Mouse (Mus musculus): ENCODE measurements around the gene Adamtsl3. TPM values are rescaled to one million over a fixed set of nuclear protein-coding genes. Genes with fewer than 3 reads are reported as not detected.

Gene Adamtsl3
- polyA plus RNA-seq (2012; ENCODE audit: insufficient read depth, insufficient read length, missing spikeins) = not detected in 2 replicates

GRCm38 (mm10) chr7:82335211-82336121 lies at the start of gene Adamtsl3:
Gene Adamtsl3, plus strand, starts transcription at chr7:82335694.
- Histone ChIP-seq H3K4me3 (ENCODE audit: insufficient read depth, low read length) (no peak within 1 kb of the TSS), H3K4me1 (ENCODE audit: control insufficient read depth, insufficient read depth, low read length) (no peaks in the 10 kb centered on the region), H3K27ac (ENCODE audit: insufficient read depth, low read depth, low read length) (no peak within 1 kb of the TSS)
- TF ChIP-seq CTCF (IDR thresholded peaks at IDR 0.05; ENCODE audit: low read depth, low read length) (no peak), POLR2A (IDR thresholded peaks at IDR 0.05; ENCODE audit: borderline replicate concordance, low read depth, low read length) (no peak)

GRCm38 (mm10) chr7:82287242-82287641 lies 48.3 kb upstream of the Adamtsl3 start:
- Histone ChIP-seq H3K27ac (ENCODE audit: insufficient read depth, low read depth, low read length) (no peak overlapping the region), H3K4me3 (ENCODE audit: insufficient read depth, low read length) (no peak overlapping the region), H3K4me1 (ENCODE audit: control insufficient read depth, insufficient read depth, low read length) (no peaks in the 10 kb centered on the region)
- TF ChIP-seq POLR2A (IDR thresholded peaks at IDR 0.05; ENCODE audit: borderline replicate concordance, low read depth, low read length) (no peak), CTCF (IDR thresholded peaks at IDR 0.05; ENCODE audit: low read depth, low read length) (no peak)

GRCm38 (mm10) chr7:82293441-82293840 lies 42.1 kb upstream of the Adamtsl3 start:
- TF ChIP-seq CTCF (IDR thresholded peaks at IDR 0.05; ENCODE audit: low read depth, low read length) = no peak
- Histone ChIP-seq H3K4me3 (ENCODE audit: insufficient read depth, low read length) (no peak overlapping the region), H3K4me1 (ENCODE audit: control insufficient read depth, insufficient read depth, low read length) (no peaks in the 10 kb centered on the region), H3K27ac (ENCODE audit: insufficient read depth, low read depth, low read length) (no peak overlapping the region)

- Histone ChIP-seq H3K4me3 (ENCODE audit: insufficient read depth, low read length) (no peak overlapping the region), H3K4me1 (ENCODE audit: control insufficient read depth, insufficient read depth, low read length) (no peaks in the 10 kb centered on the region), H3K27ac (ENCODE audit: insufficient read depth, low read depth, low read length) (no peak overlapping the region)
- no peak for TF ChIP-seq CTCF (IDR thresholded peaks at IDR 0.05; ENCODE audit: low read depth, low read length)
- TF ChIP-seq POLR2A (IDR thresholded peaks at IDR 0.05; ENCODE audit: borderline replicate concordance, low read depth, low read length) = no peak
Observed at GRCm38 (mm10) chr7:82294083-82294482, 41.4 kb upstream of the Adamtsl3 start.

- Histone ChIP-seq H3K27ac (ENCODE audit: insufficient read depth, low read depth, low read length) (no peak overlapping the region), H3K4me1 (ENCODE audit: control insufficient read depth, insufficient read depth, low read length) (no peaks in the 10 kb centered on the region), H3K4me3 (ENCODE audit: insufficient read depth, low read length) (no peak overlapping the region)
- TF ChIP-seq POLR2A (IDR thresholded peaks at IDR 0.05; ENCODE audit: borderline replicate concordance, low read depth, low read length) (no peak), CTCF (IDR thresholded peaks at IDR 0.05; ENCODE audit: low read depth, low read length) (no peak)
Observed at GRCm38 (mm10) chr7:82294611-82295010, 40.9 kb upstream of the Adamtsl3 start.

- no peaks in the 10 kb centered on the region for H3K4me1 ChIP-seq (ENCODE audit: control insufficient read depth, insufficient read depth, low read length)
- H3K4me3 ChIP-seq (ENCODE audit: insufficient read depth, low read length) = no peak overlapping the region
- no peak overlapping the region for H3K27ac ChIP-seq (ENCODE audit: insufficient read depth, low read depth, low read length)
- no peak for TF ChIP-seq POLR2A (IDR thresholded peaks at IDR 0.05; ENCODE audit: borderline replicate concordance, low read depth, low read length)
- no peak for TF ChIP-seq CTCF (IDR thresholded peaks at IDR 0.05; ENCODE audit: low read depth, low read length)
Observed at GRCm38 (mm10) chr7:82308398-82308797, 27.1 kb upstream of the Adamtsl3 start.

GRCm38 (mm10) chr7:82318515-82318914 lies 17.0 kb upstream of the Adamtsl3 start:
- Histone ChIP-seq H3K4me1 (ENCODE audit: control insufficient read depth, insufficient read depth, low read length) (no peaks in the 10 kb centered on the region), H3K27ac (ENCODE audit: insufficient read depth, low read depth, low read length) (no peak overlapping the region), H3K4me3 (ENCODE audit: insufficient read depth, low read length) (no peak overlapping the region)
- TF ChIP-seq CTCF (IDR thresholded peaks at IDR 0.05; ENCODE audit: low read depth, low read length) = no peak
- TF ChIP-seq POLR2A (IDR thresholded peaks at IDR 0.05; ENCODE audit: borderline replicate concordance, low read depth, low read length) = no peak

GRCm38 (mm10) chr7:82326616-82327015 lies 8.9 kb upstream of the Adamtsl3 start:
- TF ChIP-seq POLR2A (IDR thresholded peaks at IDR 0.05; ENCODE audit: borderline replicate concordance, low read depth, low read length) (no peak), CTCF (IDR thresholded peaks at IDR 0.05; ENCODE audit: low read depth, low read length) (no peak)
- H3K27ac ChIP-seq (ENCODE audit: insufficient read depth, low read depth, low read length) = no peak overlapping the region
- no peaks in the 10 kb centered on the region for H3K4me1 ChIP-seq (ENCODE audit: control insufficient read depth, insufficient read depth, low read length)
- no peak overlapping the region for H3K4me3 ChIP-seq (ENCODE audit: insufficient read depth, low read length)

- H3K4me3 ChIP-seq (ENCODE audit: insufficient read depth, low read length) = no peak overlapping the region
- TF ChIP-seq CTCF (IDR thresholded peaks at IDR 0.05; ENCODE audit: low read depth, low read length) (no peak), POLR2A (IDR thresholded peaks at IDR 0.05; ENCODE audit: borderline replicate concordance, low read depth, low read length) (no peak)
- H3K4me1 ChIP-seq (ENCODE audit: control insufficient read depth, insufficient read depth, low read length) = no peaks in the 10 kb centered on the region
- H3K27ac ChIP-seq (ENCODE audit: insufficient read depth, low read depth, low read length) = no peak overlapping the region
Observed at GRCm38 (mm10) chr7:82327201-82327600, 8.3 kb upstream of the Adamtsl3 start.

GRCm38 (mm10) chr7:82327881-82328280 lies 7.6 kb upstream of the Adamtsl3 start:
- no peaks in the 10 kb centered on the region for H3K4me1 ChIP-seq (ENCODE audit: control insufficient read depth, insufficient read depth, low read length)
- H3K4me3 ChIP-seq (ENCODE audit: insufficient read depth, low read length) = no peak overlapping the region
- H3K27ac ChIP-seq (ENCODE audit: insufficient read depth, low read depth, low read length) = no peak overlapping the region
- no peak for TF ChIP-seq POLR2A (IDR thresholded peaks at IDR 0.05; ENCODE audit: borderline replicate concordance, low read depth, low read length)
- TF ChIP-seq CTCF (IDR thresholded peaks at IDR 0.05; ENCODE audit: low read depth, low read length) = no peak
